Mouse (Mus musculus): ENCODE data around the gene Stard3. TPM values are rescaled to one million over a fixed set of nuclear protein-coding genes. Genes with fewer than 3 reads are reported as not detected.

Stard3 gene
- total RNA-seq, 2 experiments from 2014 or later = 21.3 to 21.8 TPM

DNA sequence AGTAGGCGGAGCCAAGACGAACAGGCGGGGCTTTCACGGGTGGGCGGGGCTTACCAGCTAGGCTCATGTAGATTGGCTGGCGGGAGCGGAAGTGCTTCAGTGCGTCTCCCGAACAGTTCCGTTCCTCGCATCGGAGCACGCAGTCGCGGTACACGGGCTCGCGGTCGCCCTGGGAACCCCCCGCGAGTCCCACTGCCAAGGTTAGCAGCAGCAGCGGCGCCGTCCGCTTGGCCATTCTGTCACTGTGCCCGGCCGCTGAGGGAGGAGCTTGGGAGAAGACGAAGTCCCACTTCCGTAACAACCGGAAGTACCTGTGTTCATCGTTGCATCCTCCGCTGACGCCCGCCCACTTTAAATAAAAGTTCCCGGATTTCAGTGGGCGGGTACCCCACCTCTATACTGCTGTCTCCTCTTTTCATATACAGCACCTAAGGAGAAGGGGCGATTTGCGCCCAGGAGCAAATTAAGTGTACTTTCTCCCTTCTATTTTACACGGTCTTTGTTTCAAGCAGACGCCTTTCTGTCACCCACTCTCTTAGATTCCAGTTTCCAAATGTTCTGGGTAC lies 42.1 kb downstream of the Stard3 start, which contains the start of gene Pgap3:
Pgap3 (minus strand) TSS at position 330 of the 566 bp plus-strand sequence.
- DNase-seq = peak; percentile 88

DNA sequence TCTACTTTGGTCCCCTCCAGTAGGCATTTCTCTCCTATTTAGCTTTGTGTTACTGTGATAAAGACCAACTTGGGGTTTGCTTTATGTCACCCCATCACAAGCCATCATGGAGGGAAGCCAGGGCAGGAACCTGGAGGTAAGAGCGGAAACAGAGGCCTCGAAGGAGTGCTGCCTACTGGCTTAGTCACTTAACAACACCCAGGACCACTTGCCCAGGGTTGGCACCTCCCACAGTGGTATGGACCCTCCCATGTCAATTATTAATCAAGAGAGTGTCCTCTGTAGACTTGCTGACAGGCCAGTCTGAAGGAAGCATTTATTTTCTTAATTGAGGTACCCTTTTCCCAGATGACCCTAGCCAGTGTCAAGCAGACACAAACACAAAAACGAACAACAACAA lies 42.6 kb downstream of the Stard3 start:
- no peak for DNase-seq

DNA sequence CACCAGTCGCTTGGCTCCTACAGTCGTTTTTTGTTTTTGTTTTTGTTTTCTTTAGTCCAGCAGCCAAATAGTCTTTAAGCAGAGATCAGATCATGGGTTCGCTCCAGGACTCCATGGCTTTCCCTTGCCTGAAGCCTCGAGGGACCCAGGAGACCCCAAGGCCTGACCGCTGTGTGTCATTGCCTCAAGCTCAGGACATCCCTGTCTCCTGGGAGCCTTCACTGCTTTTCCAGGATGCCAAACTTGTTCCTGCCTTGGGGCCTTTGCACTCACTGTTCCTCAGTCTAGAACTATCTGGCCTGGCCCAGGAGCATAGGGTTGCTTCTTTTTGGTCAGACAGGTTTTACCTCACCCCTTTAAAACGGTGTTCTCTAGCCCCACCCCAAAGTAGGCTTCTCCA lies 48.5 kb downstream of the Stard3 start:
- DNase-seq = no peak

DNA sequence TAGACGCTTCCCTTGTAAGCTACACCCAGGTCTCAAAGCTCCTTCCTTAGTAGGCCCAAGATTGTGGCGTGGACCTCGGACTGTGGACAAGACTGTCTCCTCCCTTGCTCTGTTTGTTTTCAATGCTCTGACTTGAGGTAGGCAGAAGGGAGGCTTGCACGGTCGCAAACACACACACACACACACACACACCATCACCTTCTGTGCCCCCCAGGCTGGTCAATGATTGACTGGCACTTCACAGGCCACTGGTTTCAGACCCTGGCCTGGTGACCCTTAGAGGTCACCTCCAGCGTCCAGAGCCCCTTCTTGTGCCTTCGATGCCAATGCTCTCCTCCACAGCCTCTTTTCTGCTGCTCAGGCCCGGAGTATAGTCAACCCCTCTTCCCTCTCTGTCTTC lies 50.7 kb downstream of the Stard3 start:
- no peak for DNase-seq

DNA sequence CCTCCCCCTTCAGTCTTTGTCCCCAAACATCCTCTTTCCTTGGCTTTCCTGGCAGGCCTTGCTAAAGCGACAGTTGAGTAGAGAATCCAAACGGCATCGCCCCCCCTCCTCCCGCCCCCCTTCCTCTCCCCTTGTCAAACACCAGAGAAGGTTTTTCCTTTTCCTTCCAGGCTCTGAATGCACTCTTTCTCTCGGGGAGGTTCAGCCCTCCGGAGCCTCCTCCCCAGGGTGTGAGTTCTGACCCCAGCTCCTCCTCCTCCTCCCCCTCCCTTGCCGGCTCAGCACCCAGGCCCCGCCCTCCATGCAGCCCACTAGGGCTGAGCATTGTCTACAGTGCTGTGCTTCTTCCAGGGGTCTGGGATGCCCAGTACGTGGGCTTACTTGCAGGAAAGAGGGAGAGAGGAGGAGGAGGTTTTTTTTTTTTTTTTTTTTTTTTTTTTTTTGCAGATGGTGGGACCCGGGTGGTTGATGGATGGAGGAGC lies 51.2 kb downstream of the Stard3 start:
- peak; percentile 48 for DNase-seq

DNA sequence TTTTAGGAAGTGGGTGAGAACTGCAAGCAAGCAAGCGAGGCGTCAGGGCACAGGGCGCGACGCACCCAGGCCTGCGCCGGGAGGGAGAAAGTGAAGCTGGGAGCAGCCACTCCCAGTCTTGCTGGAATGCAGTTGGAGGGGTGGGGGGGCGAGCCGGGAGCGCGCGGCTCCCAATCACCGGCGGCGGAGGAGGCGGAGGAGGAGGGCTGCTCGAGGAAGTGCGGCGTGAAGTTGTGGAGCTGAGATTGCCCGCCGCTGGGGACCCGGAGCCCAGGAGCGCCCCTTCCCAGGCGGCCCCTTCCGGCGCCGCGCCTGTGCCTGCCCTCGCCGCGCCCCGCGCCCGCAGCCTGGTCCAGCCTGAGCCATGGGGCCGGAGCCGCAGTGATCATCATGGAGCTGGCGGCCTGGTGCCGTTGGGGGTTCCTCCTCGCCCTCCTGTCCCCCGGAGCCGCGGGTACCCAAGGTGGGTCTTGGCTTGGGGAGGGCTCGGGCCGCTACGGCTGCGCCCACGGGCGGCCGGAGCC lies 54.2 kb downstream of the Stard3 start, which contains the start of gene Erbb2:
Erbb2 (plus strand) TSS at position 198 of the 524 bp plus-strand sequence.
- peak; percentile 78 for DNase-seq

DNA sequence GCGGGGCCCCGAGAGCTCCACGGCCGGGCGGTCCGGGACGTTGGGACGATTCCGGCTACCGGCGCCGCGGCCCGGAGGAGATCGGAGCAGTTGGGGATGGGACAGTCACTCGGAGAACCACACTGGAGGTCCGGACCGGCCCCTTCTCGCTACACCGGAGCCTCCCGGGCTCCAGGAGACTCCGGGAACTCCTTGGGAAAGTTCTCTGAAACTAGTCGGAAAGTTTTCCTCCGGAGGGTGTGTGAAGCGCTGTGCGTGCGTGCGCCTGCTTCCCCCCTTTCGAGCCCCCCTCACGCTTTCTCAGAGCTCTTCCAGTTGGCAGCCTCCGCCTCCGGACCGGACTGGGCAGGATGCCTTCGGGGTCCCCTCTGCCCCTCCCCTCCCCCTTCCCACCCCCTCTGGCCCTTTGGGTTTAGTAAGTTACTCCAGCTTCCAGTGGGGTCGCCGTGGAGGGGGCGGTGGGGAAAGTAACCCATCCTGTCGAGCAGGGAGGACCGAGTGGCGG lies 54.7 kb downstream of the Stard3 start:
- peak; percentile 47 for DNase-seq

DNA sequence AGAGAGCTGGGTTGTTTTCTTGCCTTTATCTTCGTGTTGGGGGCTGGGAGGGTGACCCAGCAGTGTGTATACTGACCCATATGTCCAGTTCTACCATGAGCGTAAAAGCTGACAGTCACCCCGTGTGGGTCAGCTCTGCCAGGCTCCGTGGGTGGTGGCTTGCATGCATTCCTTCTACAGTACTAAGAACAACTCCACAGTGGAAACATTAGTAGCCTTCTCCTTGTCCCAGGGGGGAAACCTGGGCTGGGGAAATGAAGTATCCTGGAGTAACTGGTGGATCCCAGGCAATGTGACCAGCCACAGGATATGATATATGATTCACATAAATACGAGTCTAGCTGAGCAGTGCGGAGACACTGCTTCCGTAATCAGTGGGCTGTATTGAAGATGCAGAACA lies 55.6 kb downstream of the Stard3 start:
- no peak for DNase-seq

DNA sequence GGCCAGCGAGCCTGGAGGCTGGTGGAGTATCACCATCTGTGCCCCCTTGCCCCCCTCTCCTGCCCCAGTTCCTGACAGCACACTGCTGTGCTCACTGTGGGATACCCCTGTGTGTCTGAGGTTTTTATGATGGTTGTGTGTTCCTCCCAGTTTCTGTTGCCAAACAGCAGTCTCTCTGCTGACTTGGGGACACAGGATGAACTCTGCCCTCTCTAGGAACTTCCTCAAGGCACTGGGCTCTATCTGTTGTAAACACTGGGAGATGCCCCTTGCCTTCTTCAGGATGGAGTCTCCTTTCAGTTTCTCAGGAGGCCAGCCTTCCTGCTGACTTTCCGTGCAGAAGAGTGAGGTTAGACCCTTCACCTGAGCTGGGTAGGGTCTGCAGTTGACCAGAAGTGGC lies 56.0 kb downstream of the Stard3 start:
- DNase-seq = no peak

DNA sequence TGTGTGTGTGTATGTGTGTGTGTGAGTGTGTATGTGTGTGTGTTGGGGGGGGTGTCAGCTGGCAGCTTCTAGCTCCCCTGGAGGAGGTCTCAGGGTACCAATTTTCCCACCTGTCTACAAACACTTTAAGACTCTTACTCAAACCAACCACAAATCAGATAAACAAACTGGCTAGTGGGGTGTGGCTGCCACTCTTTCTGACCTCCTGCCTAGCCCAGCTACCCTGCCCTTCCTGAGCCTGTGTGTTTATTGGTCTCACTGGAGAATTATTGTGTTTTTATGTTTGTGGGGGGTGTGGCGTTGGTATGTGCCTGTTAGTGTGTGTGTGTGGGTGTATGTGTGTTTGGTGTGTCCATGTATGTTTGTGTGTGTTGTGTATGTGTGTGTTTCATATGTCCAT lies 58.9 kb downstream of the Stard3 start:
- no peak for DNase-seq

DNA sequence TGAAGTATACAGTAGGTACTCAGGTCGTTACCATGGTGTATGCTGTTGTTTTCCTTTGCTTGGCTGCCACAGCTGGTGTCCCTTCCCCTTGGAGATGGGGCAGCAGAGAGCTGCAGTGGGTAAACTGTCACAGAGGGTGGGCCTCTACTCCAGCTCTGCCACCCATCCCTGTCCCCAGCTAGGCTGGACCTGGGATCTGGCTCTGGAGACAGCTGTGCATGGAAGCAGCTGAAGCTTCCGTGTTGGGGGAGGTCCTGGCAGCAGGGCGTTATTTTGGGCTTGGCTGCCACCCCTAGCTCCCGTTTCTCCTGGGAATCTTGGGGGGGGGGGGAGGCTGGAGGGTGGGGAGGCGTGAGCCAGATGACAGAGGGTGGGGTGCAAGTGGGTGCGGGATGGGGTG lies 60.1 kb downstream of the Stard3 start:
- DNase-seq = no peak

DNA sequence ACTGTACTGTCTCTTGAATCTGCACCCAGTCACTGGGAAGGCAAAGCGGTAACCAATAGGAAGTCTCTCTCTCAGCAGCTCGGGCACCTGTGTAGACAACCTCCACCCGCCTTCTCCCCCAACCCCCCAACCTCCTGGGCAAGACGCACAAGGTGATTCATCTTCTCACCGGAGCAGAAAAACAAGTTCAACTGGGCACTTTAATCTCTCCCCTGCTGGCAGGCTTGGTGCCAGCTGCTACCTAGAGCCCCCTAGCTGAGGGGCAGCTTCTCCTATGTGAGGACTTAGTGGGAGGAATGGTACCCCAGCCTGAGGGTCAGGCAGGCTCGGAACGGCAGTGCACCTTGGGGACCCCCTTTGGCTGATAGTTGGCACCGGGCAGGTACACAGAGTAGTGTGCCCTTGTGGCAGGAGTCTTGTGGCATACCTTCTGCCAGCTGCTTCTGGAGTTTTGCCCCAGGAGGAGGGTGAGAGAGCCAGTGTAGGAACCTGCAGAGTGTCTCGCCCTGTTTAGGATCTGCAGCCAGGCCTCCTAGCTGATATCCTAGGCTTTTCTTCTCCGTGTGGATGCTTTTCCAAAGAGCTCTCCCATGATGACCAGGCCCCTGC lies 60.9 kb downstream of the Stard3 start:
- DNase-seq = no peak

DNA sequence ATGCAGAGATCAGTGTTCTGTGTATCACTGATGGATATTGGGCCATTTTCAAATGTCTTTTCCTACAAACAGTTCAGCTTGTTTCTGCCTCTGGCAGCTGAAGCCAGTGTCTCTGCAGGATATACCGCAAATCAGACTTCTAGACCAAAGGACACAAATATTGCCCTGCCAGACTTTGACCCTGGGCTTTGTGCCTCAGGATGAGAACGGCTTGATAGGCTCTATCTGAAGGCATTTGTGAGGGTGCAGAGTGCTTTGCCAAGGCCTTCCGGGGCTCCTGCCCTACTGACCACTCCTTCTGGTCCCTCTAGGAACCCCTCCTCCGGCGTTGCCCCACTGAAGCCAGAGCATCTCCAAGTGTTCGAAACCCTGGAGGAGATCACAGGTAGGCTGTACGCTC lies 68.4 kb downstream of the Stard3 start:
- no peak for DNase-seq

DNA sequence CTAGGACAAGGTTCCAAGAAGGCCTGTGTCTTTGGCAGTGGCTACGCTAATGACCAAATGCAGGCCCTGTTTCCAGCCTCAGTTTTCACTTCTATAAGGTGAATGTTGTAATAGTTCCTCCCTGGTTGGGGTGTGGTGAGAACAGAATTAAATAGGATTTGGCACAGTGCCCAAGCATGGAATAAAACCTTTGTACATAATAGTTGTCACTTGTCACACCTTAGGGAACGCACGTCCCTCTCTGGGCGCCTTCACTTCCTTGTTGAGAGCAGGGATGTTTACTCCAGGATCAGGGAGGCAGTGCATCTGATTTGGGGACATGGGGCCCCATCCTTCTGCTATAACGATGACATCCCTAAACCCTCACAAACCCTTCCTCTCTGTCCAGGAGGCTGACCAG lies 70.3 kb downstream of the Stard3 start:
- DNase-seq = no peak

Other genes starting within 250 kb of the Stard3 start
- gene Fbxl20, start 208.0 kb upstream of the Stard3 start, total RNA-seq (2021) = 10 to 100 TPM; 16.2 to 17.5 TPM
- 10 to 100 TPM; 48.5 to 52.6 TPM for gene Med1, start 165.1 kb upstream of the Stard3 start, total RNA-seq (2021)
- 10 to 100 TPM; 31.3 to 32.7 TPM for gene Cdk12, start 155.3 kb upstream of the Stard3 start, total RNA-seq (2021)
- not detected for gene Neurod2, start 28.7 kb upstream of the Stard3 start, total RNA-seq (2021)
- 10 to 100 TPM; 19.1 to 21.2 TPM for gene Ppp1r1b, start 10.0 kb upstream of the Stard3 start, total RNA-seq (2021)
- 100 to 1,000 TPM; 163 to 192 TPM for gene Tcap, start 25.4 kb downstream of the Stard3 start, total RNA-seq (2021)
- not detected for gene Pnmt, start 28.1 kb downstream of the Stard3 start, total RNA-seq (2021)
- 10 to 100 TPM; 19.6 to 20.5 TPM for gene Pgap3, start 42.1 kb downstream of the Stard3 start, total RNA-seq (2021)
- 10 to 100 TPM; 24.1 to 27.0 TPM for gene Erbb2, start 54.1 kb downstream of the Stard3 start, total RNA-seq (2021)
- gene Mien1, start 80.6 kb downstream of the Stard3 start, total RNA-seq (2021) = 10 to 100 TPM; 46.9 to 49.0 TPM
- gene Grb7, start 88.0 kb downstream of the Stard3 start, total RNA-seq (2021) = not detected
- gene Ikzf3, start 187.7 kb downstream of the Stard3 start, total RNA-seq (2021) = under 1 TPM; 0.67 to 0.72 TPM
- under 1 TPM in 1 of 2 experiments, not detected in 1; 0.17 TPM for gene Zpbp2, start 192.7 kb downstream of the Stard3 start, total RNA-seq (2021)
- 10 to 100 TPM; 36.5 to 41.5 TPM for gene Ormdl3, start 229.0 kb downstream of the Stard3 start, total RNA-seq (2021)
- not detected for gene Lrrc3c, start 239.9 kb downstream of the Stard3 start, total RNA-seq (2021)

Data from heart, postnatal 4 days (tissue).